Mouse (Mus musculus) neural tube, embryonic 14.5 days (tissue): ENCODE measurements around the gene Edc3. TPM values are rescaled to one million over a fixed set of nuclear protein-coding genes. Genes with fewer than 3 reads are reported as not detected.
A peak's percentile ranks its signal among the peaks of the same experiment; 100 is the strongest.

ENCODE experiments used
- ATAC-seq: fragments of 200-750 bp; cut with Nextera tagmentation; 2 replicates; pipeline ENCODE4 v1.8.0; 2017; ENCODE audit warnings: low read depth, mild to moderate bottlenecking, moderate TSS enrichment, moderate library complexity
- H3K27ac ChIP-seq: fragments of 300-500 bp; sonication (generic); 2 replicates; pipeline ENCODE4 v1.5.1; 2014; ENCODE audit warnings: low read depth, mild to moderate bottlenecking, control low read depth, low read length, moderate library complexity, mixed read lengths
- H3K27me3 ChIP-seq: fragments of 300-500 bp; sonication (generic); 2 replicates; pipeline ENCODE4 v1.6.1; 2014; ENCODE audit warnings: low read length; ENCODE audit not compliant: control insufficient read depth, insufficient read depth
- H3K36me3 ChIP-seq: fragments of 300-500 bp; sonication (generic); 2 replicates; pipeline ENCODE4 v1.6.1; 2014; ENCODE audit warnings: low read length, mixed read lengths; ENCODE audit not compliant: control insufficient read depth, insufficient read depth
- H3K4me1 ChIP-seq: fragments of 300-500 bp; sonication (generic); 2 replicates; pipeline ENCODE4 v1.6.1; 2014; ENCODE audit warnings: low read length; ENCODE audit not compliant: control insufficient read depth, insufficient read depth
- H3K4me2 ChIP-seq: fragments of 300-500 bp; sonication (generic); 2 replicates; pipeline ENCODE4 v1.6.1; 2014; ENCODE audit warnings: mild to moderate bottlenecking, low read depth, low read length, control low read depth
- H3K4me3 ChIP-seq: fragments of 300-500 bp; sonication (generic); 2 replicates; pipeline ENCODE4 v1.5.1; 2014; ENCODE audit warnings: low read depth, low read length, control low read depth, mixed read lengths
- H3K9ac ChIP-seq: fragments of 300-500 bp; sonication (generic); replicated peaks from 2 replicates; pipeline ENCODE4 v1.6.1; 2014; ENCODE audit warnings: low read depth, mild to moderate bottlenecking, control low read depth, low read length, mixed read lengths
- H3K9me3 ChIP-seq: fragments of 300-500 bp; sonication (generic); 2 replicates; pipeline ENCODE4 v1.6.1; 2016; ENCODE audit warnings: low read length; ENCODE audit not compliant: control insufficient read depth
- WGBS: fragments of 180-500 bp; shearing (Covaris S2); extraction: QIAGEN DNeasy Blood & Tissue Kit; methylation state at CpG from one replicate; pipeline ENCODE4 v1.1.7; 2014; 5-methylcytosine and 5-hydroxymethylcytosine counted together
- polyA plus RNA-seq: library from polyadenylated mRNA; unstranded; fragments of >200 nt; fragmentation: Nextera tagmentation; extraction: Ambion mirVana; gene quantifications from 2 replicates; pipeline ENCODE4 v1.2.1, GENCODE M21; 2014

Edc3 gene
- polyA plus RNA-seq, 1 experiment from 2014 or later = 21.9 TPM

GRCm38 (mm10) chr9:57761563-57762551 lies 53.5 kb downstream of the Edc3 start:
- Histone ChIP-seq H3K9me3 (no peaks in the 10 kb centered on the region), H3K27ac (no peak overlapping the region)

DNA sequence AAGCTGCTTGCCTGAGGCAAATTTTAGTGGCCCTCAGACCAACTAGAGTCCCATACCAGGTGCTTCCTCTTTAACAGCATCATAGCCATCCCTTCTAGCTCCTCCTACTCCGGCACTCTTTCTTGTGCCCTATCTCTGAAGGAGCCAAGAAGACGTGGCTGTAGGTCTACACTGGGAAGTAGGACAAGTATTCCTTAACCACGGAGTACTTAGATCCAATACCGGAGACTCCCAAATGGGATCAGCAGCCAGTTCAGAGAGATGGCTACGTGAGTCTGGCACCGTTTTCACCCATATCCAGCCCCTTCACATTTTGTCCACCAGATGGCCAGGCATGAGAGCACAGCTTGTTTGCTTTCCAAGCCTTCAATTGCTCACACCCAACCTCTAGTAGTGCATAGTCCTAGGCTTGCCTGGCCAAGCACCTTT lies 54.2 kb downstream of the Edc3 start:
- ATAC-seq = no peak
- H3K4me3 ChIP-seq = no peak overlapping the region

More at GRCm38 (mm10) chr9:57761563-57762551, 53.5 kb downstream of the Edc3 start:
- Histone ChIP-seq H3K9ac (no peak overlapping the region), H3K4me2 (no peak overlapping the region), H3K4me3 (no peak overlapping the region), H3K4me1 (peaks cover 28% of the 10 kb centered on the region), H3K36me3 (peaks cover 41% of the 10 kb centered on the region), H3K27me3 (no peaks in the 10 kb centered on the region)
- no peak for ATAC-seq
- WGBS = 92% methylated on average over 13 of the region's 13 CpGs

GRCm38 (mm10) chr9:57764147-57764973 lies 56.0 kb downstream of the Edc3 start:
- Histone ChIP-seq H3K9ac (peak overlapping the region; percentile 98), H3K27ac (peak overlapping the region; percentile 100), H3K4me3 (peak overlapping the region; percentile 89), H3K9me3 (no peaks in the 10 kb centered on the region), H3K4me1 (peaks cover 28% of the 10 kb centered on the region), H3K4me2 (peak overlapping the region; percentile 99), H3K27me3 (no peaks in the 10 kb centered on the region), H3K36me3 (peaks cover 17% of the 10 kb centered on the region)
- ATAC-seq = peak; percentile 52
- WGBS = under 1% methylated on average over 50 of the region's 57 CpGs

More for the DNA sequence above, 54.2 kb downstream of the Edc3 start:
- WGBS = 60% methylated on average over 6 of the region's 6 CpGs
- Histone ChIP-seq H3K9ac (no peak overlapping the region), H3K4me2 (0 out of 2 replicates have a peak overlapping the region, but pooled peaks have one; percentile 99), H3K27me3 (no peaks in the 10 kb centered on the region), H3K4me1 (peaks cover 28% of the 10 kb centered on the region), H3K27ac (no peak overlapping the region), H3K36me3 (peaks cover 34% of the 10 kb centered on the region), H3K9me3 (no peaks in the 10 kb centered on the region)

GRCm38 (mm10) chr9:57764974-57765363 lies 56.6 kb downstream of the Edc3 start:
- whole genome bisulfite sequencing = 0% methylated on average over 37 of the region's 45 CpGs
- H3K27me3 ChIP-seq = no peaks in the 10 kb centered on the region
- peak overlapping the region; percentile 89 for H3K4me3 ChIP-seq
- peak overlapping the region; percentile 100 for H3K27ac ChIP-seq
- peak; percentile 93 for ATAC-seq
- H3K36me3 ChIP-seq = peaks cover 10% of the 10 kb centered on the region
- H3K4me2 ChIP-seq = peak overlapping the region; percentile 99
- peak overlapping the region; percentile 98 for H3K9ac ChIP-seq
- H3K4me1 ChIP-seq = peaks cover 28% of the 10 kb centered on the region
- H3K9me3 ChIP-seq = no peaks in the 10 kb centered on the region

DNA sequence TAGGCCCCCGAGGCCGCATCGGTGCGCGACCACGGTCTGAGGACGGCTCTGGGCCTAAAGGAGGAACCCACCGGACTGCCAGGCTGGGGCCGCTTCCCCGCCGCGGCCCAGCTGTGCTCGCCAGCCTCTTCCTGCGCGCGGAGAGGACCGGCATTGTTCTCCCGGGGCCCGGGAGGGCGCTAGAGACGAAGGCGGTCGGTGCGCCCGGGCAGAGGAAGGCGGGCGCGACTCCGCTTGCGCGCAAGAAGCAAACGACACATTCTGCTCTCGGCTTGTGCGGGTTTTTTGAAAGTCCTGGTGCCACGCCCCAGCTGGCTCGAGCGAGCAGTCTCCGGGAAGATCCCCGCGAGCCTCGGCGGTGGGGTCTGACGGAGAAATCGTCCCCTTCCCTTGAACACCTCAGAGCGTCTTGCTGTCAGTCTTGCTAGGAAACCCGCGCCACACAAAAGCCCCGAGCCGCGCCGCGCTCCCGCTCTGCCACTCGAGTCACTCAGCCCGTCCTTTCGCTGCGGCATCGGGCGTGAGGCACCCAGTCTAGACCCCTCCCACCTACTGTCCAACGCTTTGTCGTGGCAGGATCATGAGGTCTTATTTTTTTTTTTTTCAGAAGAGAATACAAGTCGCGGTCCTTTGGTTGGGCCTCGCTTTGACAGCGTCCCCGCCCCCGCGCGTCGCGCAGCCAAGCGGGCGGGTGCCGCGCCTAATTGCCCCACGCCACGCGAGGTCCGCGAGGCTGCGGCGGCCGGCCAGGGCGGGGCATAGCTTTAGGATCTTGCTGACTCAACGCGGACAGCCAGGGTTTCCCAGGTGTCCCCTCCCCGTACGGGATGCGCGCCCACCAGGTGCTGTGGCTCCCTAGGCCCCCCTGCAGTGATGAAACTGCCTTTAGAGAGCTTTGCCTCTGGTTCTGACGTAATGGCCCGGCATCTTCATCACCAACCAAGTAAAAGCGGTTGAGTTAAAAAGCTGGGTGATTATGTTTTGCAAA lies 57.3 kb downstream of the Edc3 start, which contains the start of gene Clk3:
TSS of gene Clk3 (minus strand) at position 497 of the 988 bp plus-strand sequence.
- H3K27ac ChIP-seq = peak within 1 kb of the TSS; percentile 100
- no peaks in the 10 kb centered on the region for H3K9me3 ChIP-seq
- peak within 1 kb of the TSS; percentile 89 for H3K4me3 ChIP-seq
- peak within 1 kb of the TSS; percentile 98 for H3K9ac ChIP-seq
- WGBS = under 1% methylated on average over 92 of the region's 93 CpGs
- no peaks in the 10 kb centered on the region for H3K27me3 ChIP-seq
- ATAC-seq = peak; percentile 70
- peaks cover 28% of the 10 kb centered on the region for H3K4me1 ChIP-seq
- peaks cover 4% of the 10 kb centered on the region for H3K36me3 ChIP-seq
- H3K4me2 ChIP-seq = peak within 1 kb of the TSS; percentile 99

DNA sequence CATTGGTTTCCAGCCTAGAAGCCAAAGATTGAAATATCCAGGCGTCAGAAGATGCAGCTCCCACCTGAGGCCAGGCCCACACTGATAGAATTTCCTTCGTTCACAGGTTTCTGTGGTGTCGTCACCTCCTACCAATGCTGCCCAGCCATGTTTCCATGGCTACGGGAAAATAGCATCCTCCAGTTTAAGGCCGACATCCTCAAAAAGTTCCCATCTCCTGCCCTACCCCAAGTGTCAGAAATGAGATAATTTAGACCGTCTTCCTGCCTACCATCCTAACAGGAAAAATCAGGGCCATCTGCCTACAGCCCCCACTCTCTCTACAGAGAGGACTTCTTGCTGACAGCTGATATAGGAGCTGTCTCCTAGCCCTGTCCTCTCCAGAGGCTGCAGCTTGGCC lies 58.1 kb downstream of the Edc3 start:
- Histone ChIP-seq H3K9me3 (no peaks in the 10 kb centered on the region), H3K27ac (peak overlapping the region; percentile 100; the same call in 1 of the 2 replicates), H3K4me1 (peaks cover 28% of the 10 kb centered on the region), H3K27me3 (no peaks in the 10 kb centered on the region), H3K4me2 (peak overlapping the region; percentile 99), H3K9ac (peak overlapping the region; percentile 98), H3K36me3 (no peaks in the 10 kb centered on the region), H3K4me3 (peak overlapping the region; percentile 89)
- no peak for ATAC-seq
- WGBS = 32% methylated on average over 6 of the region's 6 CpGs

DNA sequence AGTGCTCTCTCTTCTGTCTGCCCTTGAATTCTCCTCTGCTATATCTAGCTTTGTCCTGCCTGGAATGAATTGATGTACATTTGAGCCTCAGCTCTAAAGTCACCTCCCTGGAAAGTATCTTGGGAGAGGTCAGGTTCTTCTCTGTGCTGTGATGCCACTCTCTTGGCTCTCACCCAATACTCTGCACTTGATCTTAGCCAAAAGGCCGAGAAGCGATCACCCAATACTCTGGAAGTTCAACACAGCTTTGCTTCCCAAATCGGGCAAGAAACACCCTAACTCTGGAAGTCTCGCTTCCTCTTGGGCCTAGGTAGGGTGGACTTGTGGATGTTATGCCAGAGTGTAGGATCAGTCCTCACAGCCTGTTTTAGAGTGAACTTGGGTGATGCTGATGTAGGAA lies 58.9 kb downstream of the Edc3 start:
- WGBS = 95% methylated on average over 4 of the region's 4 CpGs
- Histone ChIP-seq H3K9me3 (no peaks in the 10 kb centered on the region), H3K4me2 (no peak overlapping the region), H3K4me1 (peaks cover 25% of the 10 kb centered on the region), H3K27me3 (no peaks in the 10 kb centered on the region), H3K36me3 (no peaks in the 10 kb centered on the region), H3K4me3 (no peak overlapping the region), H3K27ac (no peak overlapping the region), H3K9ac (no peak overlapping the region)
- ATAC-seq = no peak

DNA sequence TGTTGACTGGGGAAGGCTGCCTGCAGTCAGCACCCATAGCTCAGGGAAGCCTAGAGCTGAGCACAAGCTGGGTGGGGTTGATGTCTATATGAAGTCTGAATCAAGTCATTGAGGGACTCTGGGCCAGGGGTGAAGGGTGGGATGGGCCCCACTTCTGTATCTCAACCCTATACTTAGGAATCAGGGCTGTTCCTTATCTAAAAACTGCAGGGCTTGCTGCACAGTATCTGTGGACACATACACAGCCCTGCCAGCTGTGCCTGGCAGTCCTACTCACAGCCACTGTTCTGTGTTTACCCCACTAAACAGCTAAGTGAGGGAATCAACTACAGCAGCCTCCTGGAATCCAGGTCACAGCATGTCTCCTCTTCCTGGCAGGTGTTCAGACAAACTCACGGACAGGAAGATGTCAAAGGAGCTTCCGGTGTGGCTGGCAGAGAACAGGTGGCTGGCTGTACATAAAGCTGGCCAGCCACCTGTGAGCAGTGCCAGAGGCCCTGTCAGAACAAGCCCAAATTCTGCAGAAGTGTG lies 61.3 kb downstream of the Edc3 start:
- H3K27ac ChIP-seq = no peak overlapping the region
- no peaks in the 10 kb centered on the region for H3K36me3 ChIP-seq
- 63% methylated on average over 2 of the region's 2 CpGs for WGBS
- H3K27me3 ChIP-seq = no peaks in the 10 kb centered on the region
- no peak overlapping the region for H3K9ac ChIP-seq
- H3K9me3 ChIP-seq = no peaks in the 10 kb centered on the region
- ATAC-seq = no peak
- H3K4me3 ChIP-seq = no peak overlapping the region
- H3K4me2 ChIP-seq = no peak overlapping the region
- H3K4me1 ChIP-seq = peaks cover 6% of the 10 kb centered on the region
